Mouse (Mus musculus) olfactory bulb, adult 2 months (tissue): ENCODE measurements around the gene Bcas2. TPM values are rescaled to one million over a fixed set of nuclear protein-coding genes. Genes with fewer than 3 reads are reported as not detected.

ENCODE experiments used
- H3K27ac ChIP-seq: fragments of 200-500 bp; 2 replicates; pipeline ENCODE4 v1.5.1; 2012; ENCODE audit warnings: low read depth, low read length; ENCODE audit not compliant: insufficient read depth
- H3K4me1 ChIP-seq: fragments of 200-500 bp; 2 replicates; pipeline ENCODE4 v1.6.1; 2012; ENCODE audit warnings: low read length; ENCODE audit not compliant: control insufficient read depth, insufficient read depth
- H3K4me3 ChIP-seq: fragments of 200-500 bp; 2 replicates; pipeline ENCODE4 v1.5.1; 2012; ENCODE audit warnings: mild to moderate bottlenecking, low read depth, low read length, moderate library complexity; ENCODE audit not compliant: insufficient read depth
- CTCF ChIP-seq: fragments of 200-500 bp; IDR thresholded peaks from 2 replicates; pipeline ENCODE4 v1.5.1; 2012; ENCODE audit warnings: low read depth, mild to moderate bottlenecking, low read length, moderate library complexity; ENCODE audit not compliant: insufficient read depth
- POLR2A ChIP-seq: fragments of 200-500 bp; IDR thresholded peaks from 2 replicates; pipeline ENCODE4 v1.6.1; 2012; ENCODE audit warnings: mild to moderate bottlenecking, low read depth, low read length, moderate library complexity; ENCODE audit not compliant: insufficient read depth
- WGBS: fragments of 180-500 bp; shearing (Covaris S2); methylation state at CpG from one replicate; pipeline ENCODE4 v1.1.7; 2018; 5-methylcytosine and 5-hydroxymethylcytosine counted together
- polyA plus RNA-seq: library from polyadenylated mRNA; stranded (reverse); fragments of >200 nt; gene quantifications from 2 replicates; pipeline ENCODE4 v1.2.4, GENCODE M21; 2012; ENCODE audit warnings: low replicate concordance; ENCODE audit not compliant: missing spikeins, insufficient read depth, insufficient read length

Gene Bcas2
- polyA plus RNA-seq, 1 experiment: not detected

GRCm38 (mm10) chr3:103227729-103228128 lies 56.3 kb downstream of the Bcas2 start:
- TF ChIP-seq POLR2A (no peak), CTCF (no peak)
- Histone ChIP-seq H3K4me1 (no peaks in the 10 kb centered on the region), H3K27ac (no peak overlapping the region), H3K4me3 (no peak overlapping the region)
- 88% methylated on average over 1 of the region's 1 CpGs for WGBS

Other genes starting within 250 kb of the Bcas2 start
- not detected in 2 replicates for gene Sycp1, start 235.6 kb upstream of the Bcas2 start, polyA plus RNA-seq
- not detected in 2 replicates for gene Nr1h5, start 207.5 kb upstream of the Bcas2 start, polyA plus RNA-seq
- not detected in 2 replicates for gene Sike1, start 175.9 kb upstream of the Bcas2 start, polyA plus RNA-seq
- 177 and 363 TPM in 2 replicates for gene Csde1, start 151.2 kb upstream of the Bcas2 start, polyA plus RNA-seq
- not detected in 2 replicates for gene Nras, start 113.4 kb upstream of the Bcas2 start, polyA plus RNA-seq
- gene Ampd1, start 97.6 kb upstream of the Bcas2 start, polyA plus RNA-seq: not detected in 2 replicates
- not detected in 2 replicates for gene Dennd2c, start 69.1 kb upstream of the Bcas2 start, polyA plus RNA-seq
- 252 TPM in 1 of 2 replicates, not detected in the other for gene Trim33, start 107.6 kb downstream of the Bcas2 start, polyA plus RNA-seq